Mouse (Mus musculus) stomach, postnatal 0 days (tissue): ENCODE results near the gene Gm11938.

Experiments used
- CTCF ChIP-seq: IDR thresholded peaks from 2 replicates; pipeline ENCODE4 v1.5.1; 2016; ENCODE audit warnings: antibody characterized with exemption, low read depth, mild to moderate bottlenecking, moderate library complexity
- EP300 ChIP-seq: optimal IDR thresholded peaks from 2 replicates; pipeline ENCODE3; 2016; ENCODE audit warnings: antibody characterized with exemption

- TF ChIP-seq CTCF (no peak), EP300 (no peak)
Observed at GRCm38 (mm10) chr11:99559366-99559765, 43.7 kb downstream of the Gm11938 start, which contains the start of gene Gm11939.
